In genomic region chr9:116087263-116087662, GRCm38 (mm10) we compare ENCODE assay signal across 9 mouse cellular contexts.
"Had no signal": no experiment of that assay in that cellular context is flagged by ENCODE, and none has a peak within 500 bp of the region (broad histone marks: within the 10 kb centered on the region; RNA-seq: fewer than 3 reads in every experiment).

No protein-coding gene starts in this region.

- H3K9ac ChIP-seq: liver, embryonic 13.5 days; liver, embryonic 15.5 days; lung, embryonic 15.5 days; midbrain, embryonic 13.5 days; midbrain, embryonic 15.5 days; neural tube, embryonic 12.5 days; stomach, embryonic 15.5 days had no signal

- H3K9me3 ChIP-seq: liver, embryonic 13.5 days; liver, embryonic 15.5 days; lung, embryonic 15.5 days; midbrain, embryonic 10.5 days; midbrain, embryonic 13.5 days; midbrain, embryonic 15.5 days; neural tube, embryonic 12.5 days; stomach, embryonic 15.5 days had no signal

- H3K36me3 ChIP-seq: midbrain, embryonic 10.5 days; midbrain, embryonic 13.5 days; midbrain, embryonic 15.5 days; neural tube, embryonic 12.5 days had no signal

- H3K27ac ChIP-seq: liver, embryonic 13.5 days; liver, embryonic 15.5 days; lung, embryonic 15.5 days; midbrain, embryonic 10.5 days; midbrain, embryonic 13.5 days; midbrain, embryonic 15.5 days; neural tube, embryonic 12.5 days; stomach, embryonic 15.5 days; stomach, postnatal 0 days had no signal

- H3K4me2 ChIP-seq: liver, embryonic 13.5 days; liver, embryonic 15.5 days; lung, embryonic 15.5 days; midbrain, embryonic 13.5 days; midbrain, embryonic 15.5 days; neural tube, embryonic 12.5 days; stomach, embryonic 15.5 days had no signal

- H3K27me3 ChIP-seq: liver, embryonic 13.5 days; liver, embryonic 15.5 days; lung, embryonic 15.5 days; midbrain, embryonic 13.5 days; midbrain, embryonic 15.5 days; neural tube, embryonic 12.5 days; stomach, embryonic 15.5 days had no signal

- H3K4me1 ChIP-seq: midbrain, embryonic 10.5 days; midbrain, embryonic 13.5 days; midbrain, embryonic 15.5 days had no signal

- H3K4me3 ChIP-seq: liver, embryonic 13.5 days; liver, embryonic 15.5 days; lung, embryonic 15.5 days; midbrain, embryonic 10.5 days; midbrain, embryonic 13.5 days; midbrain, embryonic 15.5 days; neural tube, embryonic 12.5 days; stomach, embryonic 15.5 days had no signal

- ATAC-seq: midbrain, embryonic 13.5 days; midbrain, embryonic 15.5 days had no signal
